Mouse (Mus musculus): ENCODE data around the gene Krtcap2.

Gene Krtcap2

GRCm38 (mm10) chr3:89280606-89281511, 35.1 kb downstream of the Krtcap2 start, which contains the start of gene Efna1:
Gene Efna1, minus strand, starts transcription at chr3:89281142.
- DNase-seq (ENCODE audit: low read depth, low spot score): peak; percentile 54

DNA sequence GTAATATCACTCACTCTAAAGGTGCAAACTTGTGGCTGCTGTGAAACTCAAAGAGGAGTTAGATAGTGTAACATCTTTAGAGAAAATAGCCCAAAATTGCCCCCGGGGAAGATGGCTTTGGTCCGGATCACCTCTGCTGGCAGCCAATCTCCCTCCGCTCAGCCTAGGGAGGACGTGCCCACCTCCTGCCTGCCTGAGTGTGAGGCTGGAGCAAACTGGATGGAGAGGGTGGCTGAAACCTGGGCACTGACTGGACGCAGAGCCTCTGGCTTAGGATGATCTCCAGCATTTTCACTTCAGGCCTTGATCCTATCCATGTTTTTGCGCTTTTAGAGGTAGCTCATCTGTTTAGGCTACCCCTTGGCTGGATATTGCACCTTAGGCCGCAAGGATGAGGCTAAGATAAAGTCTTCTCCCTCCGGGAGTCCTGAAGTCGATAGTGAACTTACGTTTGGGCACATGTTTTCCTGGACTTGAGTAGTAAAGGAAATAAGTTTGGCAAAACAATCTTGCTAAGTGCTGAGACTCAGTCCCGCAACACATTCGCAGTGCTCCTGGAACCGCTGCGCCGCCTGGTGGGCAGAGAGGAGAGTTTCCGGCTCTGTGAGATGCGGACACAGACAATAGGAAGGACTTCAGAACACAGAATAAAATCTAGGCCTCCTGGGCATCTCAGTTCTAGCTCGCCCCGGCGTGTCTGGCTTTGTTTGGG, 36.0 kb downstream of the Krtcap2 start:
- peak; percentile 88 for DNase-seq (ENCODE audit: low read depth, low spot score)

DNA sequence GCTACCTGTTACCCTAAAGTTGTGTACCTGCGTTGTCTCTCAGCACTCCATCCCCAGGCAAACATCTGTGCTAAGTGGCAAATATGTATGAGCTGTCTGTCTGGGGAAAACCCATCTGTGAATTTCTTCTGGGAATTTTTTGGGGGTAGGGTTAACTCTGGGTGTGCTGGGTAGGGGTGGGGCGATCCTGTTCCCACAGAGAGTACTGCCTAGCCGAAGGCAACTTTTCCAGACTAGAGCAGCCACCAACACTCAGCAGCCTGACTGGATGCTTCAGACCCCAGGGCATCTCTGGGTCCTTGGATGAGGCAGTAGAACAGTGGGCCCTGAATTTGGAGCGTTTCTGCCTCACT, 36.5 kb downstream of the Krtcap2 start:
- no peak for DNase-seq (ENCODE audit: low read depth, low spot score)

DNA sequence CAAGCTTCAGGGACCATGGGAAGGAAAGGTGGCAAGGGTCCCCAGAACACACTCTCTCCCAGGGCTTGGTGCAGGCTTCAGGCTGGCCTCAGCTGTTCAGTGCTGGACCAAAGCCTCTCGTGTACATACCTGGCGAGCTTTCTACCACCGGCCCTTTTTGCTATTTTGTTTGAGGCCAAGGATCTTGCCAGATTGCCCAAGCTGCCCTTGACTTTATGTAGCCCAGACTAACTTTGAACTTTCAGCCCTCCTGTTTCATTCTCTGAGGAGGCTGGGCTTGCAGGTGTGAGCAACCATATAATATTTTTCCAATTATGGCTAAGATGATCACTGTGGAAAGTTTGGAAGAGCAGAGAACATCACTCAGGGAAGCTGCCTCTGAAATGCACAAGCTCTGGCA, 38.5 kb downstream of the Krtcap2 start:
- DNase-seq (ENCODE audit: low read depth, low spot score): no peak

GRCm38 (mm10) chr3:89285526-89285925, 39.8 kb downstream of the Krtcap2 start:
- no peak for DNase-seq (ENCODE audit: low read depth, low spot score)

GRCm38 (mm10) chr3:89287286-89287685, 41.5 kb downstream of the Krtcap2 start:
- DNase-seq (ENCODE audit: low read depth, low spot score): no peak

- DNase-seq (ENCODE audit: low read depth, low spot score): no peak
These were observed 42.8 kb downstream of the Krtcap2 start for GRCm38 (mm10) chr3:89288503-89288928.

DNA sequence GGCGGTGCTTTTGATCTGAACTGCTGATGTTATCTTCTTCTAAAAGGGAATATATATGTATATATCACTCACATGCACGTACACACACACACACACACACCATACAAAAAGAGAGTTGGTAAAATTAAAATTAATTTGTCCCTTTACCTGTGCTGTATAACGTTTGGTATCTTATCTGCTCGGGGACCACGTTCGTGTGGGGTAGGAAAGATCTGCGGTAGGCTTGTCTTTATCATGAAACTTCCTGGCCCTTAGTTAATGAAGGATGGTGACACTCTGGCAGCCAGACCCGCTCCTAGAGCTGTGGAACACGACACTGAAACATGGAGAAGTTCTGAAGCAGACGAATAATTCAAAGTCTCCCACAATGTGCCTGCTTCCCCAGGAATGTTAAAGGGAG, 46.1 kb downstream of the Krtcap2 start:
- no peak for DNase-seq (ENCODE audit: low read depth, low spot score)

DNA sequence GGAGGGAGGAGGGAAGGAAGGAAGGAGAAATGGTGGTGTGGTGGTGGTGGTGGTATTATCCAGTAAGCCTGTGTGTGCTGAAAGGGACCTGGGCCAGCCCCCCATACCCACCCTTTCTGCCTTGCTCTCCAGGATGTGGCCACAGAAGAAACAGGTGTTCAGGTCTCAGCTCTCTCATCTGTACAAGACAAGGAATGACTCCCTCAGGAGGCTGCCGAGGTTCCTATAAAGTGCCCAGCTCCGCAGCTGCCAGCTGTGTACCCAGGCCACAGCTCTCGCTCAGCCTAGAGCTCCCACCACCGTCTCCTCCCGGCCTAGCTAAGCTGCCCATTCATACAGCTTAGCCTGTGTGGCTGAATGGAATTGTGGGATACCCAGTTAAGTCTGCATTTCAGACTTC, 46.5 kb downstream of the Krtcap2 start:
- no peak for DNase-seq (ENCODE audit: low read depth, low spot score)

- no peak for DNase-seq (ENCODE audit: low read depth, low spot score)
These were observed 47.6 kb downstream of the Krtcap2 start for GRCm38 (mm10) chr3:89293247-89293918.

GRCm38 (mm10) chr3:89294195-89294594, 48.4 kb downstream of the Krtcap2 start:
- DNase-seq (ENCODE audit: low read depth, low spot score): no peak

GRCm38 (mm10) chr3:89295685-89296230, 50.0 kb downstream of the Krtcap2 start:
- no peak for DNase-seq (ENCODE audit: low read depth, low spot score)

DNA sequence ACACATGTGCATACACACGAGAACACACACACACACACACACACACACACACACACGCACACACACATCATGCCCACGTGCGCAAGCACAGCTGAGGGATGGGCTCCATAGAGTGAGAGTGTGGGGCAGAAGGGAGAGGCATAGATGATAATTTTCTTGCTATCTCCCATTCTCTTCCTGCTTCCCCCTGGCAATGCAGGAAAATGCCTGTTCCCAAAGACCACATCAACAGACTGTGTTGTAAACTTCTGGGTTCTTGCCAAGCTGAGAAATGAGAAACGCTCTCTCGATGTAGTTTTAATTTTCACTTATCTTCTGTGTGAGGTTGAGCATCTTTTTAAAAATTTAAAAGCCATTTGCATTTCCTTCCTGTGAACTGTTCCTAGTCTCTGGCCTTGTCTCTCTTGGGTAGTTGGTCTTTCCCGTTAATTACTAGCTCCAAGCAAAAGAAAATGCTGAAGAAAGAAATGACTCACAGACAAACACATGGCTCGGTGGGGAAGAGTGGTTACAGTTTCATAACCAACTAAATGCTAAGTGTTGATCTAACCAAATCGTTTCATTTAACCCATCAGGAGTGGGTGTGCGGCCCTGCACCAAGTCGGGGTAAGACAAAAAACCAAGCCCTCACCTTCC, 51.1 kb downstream of the Krtcap2 start:
- DNase-seq (ENCODE audit: low read depth, low spot score): no peak

DNA sequence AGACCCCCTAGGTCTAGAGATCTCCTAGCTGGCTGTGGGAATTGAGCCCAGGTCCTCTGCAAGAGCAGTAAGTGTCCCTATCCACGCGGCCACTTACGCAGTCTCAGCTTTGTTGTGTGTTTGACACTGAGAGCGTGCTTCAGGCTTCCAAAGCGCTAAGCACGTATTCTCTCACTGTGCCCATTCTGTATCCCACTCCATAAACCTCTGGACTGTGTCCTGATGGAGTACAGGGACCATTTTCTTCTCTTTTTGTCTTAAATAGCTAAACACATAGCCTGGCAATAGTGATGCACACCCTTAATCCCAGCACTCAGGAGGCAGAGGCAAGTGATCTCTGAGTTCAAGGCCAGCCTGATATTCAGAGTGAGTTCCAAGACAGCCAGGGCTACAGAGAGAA, 53.1 kb downstream of the Krtcap2 start:
- no peak for DNase-seq (ENCODE audit: low read depth, low spot score)

DNA sequence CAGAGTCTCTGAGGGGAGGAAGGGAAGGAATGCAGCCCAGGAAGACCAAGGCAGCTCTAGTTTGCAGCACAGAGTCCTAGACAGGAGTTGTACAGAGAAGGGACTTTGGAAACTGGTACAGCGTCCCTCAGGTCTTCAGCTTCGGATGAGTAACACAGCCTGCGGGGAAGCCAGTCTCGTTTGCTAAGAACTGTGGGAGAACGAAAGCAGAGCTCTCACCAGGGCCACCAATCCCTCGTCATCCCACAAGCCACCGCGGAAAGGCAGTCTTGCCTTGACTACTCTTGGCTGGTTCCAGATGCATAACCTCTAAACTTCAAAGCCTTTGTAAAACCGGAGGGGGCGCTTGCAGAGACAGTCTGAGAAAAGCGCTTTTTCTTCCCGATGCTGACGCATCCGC, 53.7 kb downstream of the Krtcap2 start:
- peak; percentile 78 for DNase-seq (ENCODE audit: low read depth, low spot score)

All from ES-CJ7 (cell line).